Mouse (Mus musculus) erythroblast, embryonic 14.5 days (primary cell): ENCODE measurements at regions not wholly inside any gene's neighbourhood (a gene's known extent, or its start where the extent isn't known, plus 50 kb on each side); places are given as distances from the start of the nearest gene placed in this dataset.

Experiments
- GATA1 ChIP-seq: IDR thresholded peaks from 2 replicates; pipeline ENCODE4 v1.6.1; 2012; ENCODE audit warnings: low read length, inconsistent platforms, mixed read lengths
- TAL1 ChIP-seq: IDR thresholded peaks from 3 replicates; pipeline ENCODE4 v1.6.1; 2012; ENCODE audit warnings: low read length, inconsistent platforms, mixed read lengths

- TF ChIP-seq TAL1 (no peak), GATA1 (no peak)
These were observed 146.8 kb upstream of the Cp start for GRCm38 (mm10) chr3:19810034-19810433.
